Mouse (Mus musculus): ENCODE measurements around the gene Siah2. TPM values are rescaled to one million over a fixed set of nuclear protein-coding genes. Genes with fewer than 3 reads are reported as not detected.

The Siah2 gene
- 5.4 and 5.8 TPM in 2 replicates for polyA plus RNA-seq (2015; fragmentation: Nextera tagmentation; extraction: Ambion mirVana)

GRCm38 (mm10) chr3:58691997-58692721 lies at the start of gene Siah2:
Gene Siah2, minus strand, starts transcription at chr3:58692400.

GRCm38 (mm10) chr3:58636406-58637295 lies 55.5 kb downstream of the Siah2 start, which contains the start of gene Erich6:
Gene Erich6, minus strand, starts transcription at chr3:58637207.

Other genes starting within 250 kb of the Siah2 start
- 29.4 and 34.0 TPM in 2 replicates for gene Eif2a, start 166.6 kb downstream of the Siah2 start, polyA plus RNA-seq (2015; fragmentation: Nextera tagmentation; extraction: Ambion mirVana)
- 126 and 153 TPM in 2 replicates for gene Serp1, start 166.5 kb downstream of the Siah2 start, polyA plus RNA-seq (2015; fragmentation: Nextera tagmentation; extraction: Ambion mirVana)
- gene Selenot, start 115.8 kb downstream of the Siah2 start, polyA plus RNA-seq (2015; fragmentation: Nextera tagmentation; extraction: Ambion mirVana): 12.6 and 16.3 TPM in 2 replicates
- gene Erich6, start 55.2 kb downstream of the Siah2 start, polyA plus RNA-seq (2015; fragmentation: Nextera tagmentation; extraction: Ambion mirVana): not detected in 2 replicates
- not detected in 2 replicates for gene Mindy4b-ps, start 129.9 kb upstream of the Siah2 start, polyA plus RNA-seq (2015; fragmentation: Nextera tagmentation; extraction: Ambion mirVana)
- not detected in 2 replicates for gene Clrn1, start 192.9 kb upstream of the Siah2 start, polyA plus RNA-seq (2015; fragmentation: Nextera tagmentation; extraction: Ambion mirVana)